Mouse (Mus musculus): ENCODE data around the gene Ier5. TPM values are rescaled to one million over a fixed set of nuclear protein-coding genes. Genes with fewer than 3 reads are reported as not detected.

Gene Ier5
- polyA plus RNA-seq, 1 experiment from 2014 or later: 4.3 TPM

DNA sequence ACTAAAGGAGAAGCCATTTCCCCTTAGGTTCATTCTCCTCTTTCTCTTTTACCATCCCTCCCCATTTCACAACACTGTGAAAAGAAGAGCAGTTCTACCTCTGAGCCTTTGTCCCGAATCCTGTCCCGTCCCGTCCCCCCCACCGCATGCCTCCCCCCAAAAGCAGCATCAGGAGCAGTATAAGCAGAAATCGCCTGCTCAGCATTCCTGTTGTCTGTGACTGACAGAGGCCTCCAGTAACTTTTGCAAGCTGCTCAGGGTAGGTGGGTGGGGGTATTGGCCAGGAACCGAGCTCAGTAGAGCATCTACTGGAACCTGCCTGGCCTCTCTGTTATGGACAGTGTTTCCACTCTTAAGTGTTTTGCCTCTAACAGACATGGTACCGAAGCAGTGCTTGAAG, 26.3 kb downstream of the Ier5 start:
- Histone ChIP-seq H3K27ac (ENCODE audit: low read length) (no peak overlapping the region), H3K4me2 (ENCODE audit: low read depth, low read length) (no peak overlapping the region), H3K27me3 (ENCODE audit: control insufficient read depth, insufficient read depth, low read depth, low read length) (no peaks in the 10 kb centered on the region), H3K4me3 (ENCODE audit: low read length) (no peak overlapping the region), H3K9me3 (ENCODE audit: control insufficient read depth, low read length) (no peaks in the 10 kb centered on the region), H3K4me1 (replicated peaks; ENCODE audit: control insufficient read depth, insufficient read depth, low read length) (peaks cover 36% of the 10 kb centered on the region), H3K9ac (ENCODE audit: low read length) (no peak overlapping the region), H3K36me3 (ENCODE audit: control insufficient read depth, insufficient read depth, low read length) (no peaks in the 10 kb centered on the region)
- WGBS: 36% methylated on average over 7 of the region's 7 CpGs
- no peak for ATAC-seq (ENCODE audit: low read depth)

DNA sequence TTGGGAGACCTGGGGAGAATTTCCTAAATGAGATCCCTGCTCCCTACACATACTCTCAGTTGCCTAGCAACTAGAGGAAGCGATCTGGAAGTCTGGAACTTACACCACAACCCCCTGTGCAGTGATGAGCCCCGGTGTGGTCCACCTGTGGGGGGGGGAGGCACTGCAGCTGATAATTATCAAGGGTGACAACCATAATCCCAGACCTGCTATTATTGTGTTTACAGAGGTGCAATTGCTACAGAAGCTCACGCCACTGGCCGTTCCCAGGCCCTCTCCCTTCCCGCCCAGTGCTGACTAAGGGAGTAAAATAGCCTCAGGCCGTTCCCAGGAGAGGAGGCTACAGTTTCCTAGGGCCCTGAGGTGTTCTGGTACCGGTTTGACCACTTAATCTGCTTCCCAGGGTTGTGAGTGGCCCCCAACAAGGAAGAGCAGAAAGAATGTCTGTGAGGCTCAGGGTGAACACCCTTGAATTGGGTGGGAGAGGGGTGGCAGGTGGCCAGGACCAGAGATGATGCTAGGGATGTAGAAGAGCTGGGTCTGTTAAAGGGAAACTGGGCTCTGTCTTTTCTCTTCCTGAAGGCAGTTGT, 28.1 kb downstream of the Ier5 start:
- no peak overlapping the region for H3K4me2 ChIP-seq (ENCODE audit: low read depth, low read length)
- H3K27me3 ChIP-seq (ENCODE audit: control insufficient read depth, insufficient read depth, low read depth, low read length): no peaks in the 10 kb centered on the region
- H3K36me3 ChIP-seq (ENCODE audit: control insufficient read depth, insufficient read depth, low read length): no peaks in the 10 kb centered on the region
- no peak overlapping the region for H3K4me3 ChIP-seq (ENCODE audit: low read length)
- H3K9ac ChIP-seq (ENCODE audit: low read length): no peak overlapping the region
- H3K9me3 ChIP-seq (ENCODE audit: control insufficient read depth, low read length): no peaks in the 10 kb centered on the region
- WGBS: 35% methylated on average over 7 of the region's 7 CpGs
- H3K4me1 ChIP-seq (replicated peaks; ENCODE audit: control insufficient read depth, insufficient read depth, low read length): peaks cover 29% of the 10 kb centered on the region
- peak; percentile 48 for ATAC-seq (ENCODE audit: low read depth)
- H3K27ac ChIP-seq (ENCODE audit: low read length): no peak overlapping the region

DNA sequence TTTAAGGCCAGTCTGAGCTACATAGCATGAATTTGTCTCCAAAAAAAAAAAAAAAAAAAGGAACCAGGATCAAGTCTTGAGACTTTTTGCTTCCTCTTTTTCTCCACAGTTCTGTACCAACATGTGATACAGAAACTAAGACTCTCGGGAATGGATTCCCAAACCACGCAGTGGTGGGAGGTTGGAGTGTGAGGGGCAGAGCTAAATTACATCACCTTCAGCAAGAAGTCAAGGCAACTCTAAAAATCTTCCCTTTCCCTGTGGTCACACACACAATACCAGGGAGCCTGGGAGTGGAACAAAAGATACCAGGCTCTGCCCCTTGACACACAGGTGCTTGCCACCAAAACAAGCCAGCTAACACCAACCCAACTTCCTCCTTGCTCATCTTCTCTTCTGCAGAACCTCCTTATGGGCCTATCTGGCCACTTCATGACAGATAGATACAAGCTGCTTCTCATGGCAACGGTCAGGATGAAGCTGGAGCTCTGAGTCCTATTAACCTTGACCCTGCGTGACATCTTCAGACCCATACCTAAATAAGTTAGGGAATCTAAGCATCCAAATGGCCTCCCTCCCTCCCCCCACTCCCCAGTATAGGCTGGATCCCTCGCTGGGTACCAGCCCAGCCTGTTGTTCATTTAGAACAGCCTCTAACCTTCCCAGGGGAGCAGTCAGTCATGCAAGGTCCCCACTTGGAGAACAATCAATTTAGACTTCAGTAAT, 28.7 kb downstream of the Ier5 start:
- Histone ChIP-seq H3K4me2 (ENCODE audit: low read depth, low read length) (no peak overlapping the region), H3K36me3 (ENCODE audit: control insufficient read depth, insufficient read depth, low read length) (no peaks in the 10 kb centered on the region), H3K9me3 (ENCODE audit: control insufficient read depth, low read length) (no peaks in the 10 kb centered on the region), H3K27me3 (ENCODE audit: control insufficient read depth, insufficient read depth, low read depth, low read length) (no peaks in the 10 kb centered on the region), H3K4me1 (replicated peaks; ENCODE audit: control insufficient read depth, insufficient read depth, low read length) (peaks cover 29% of the 10 kb centered on the region), H3K9ac (ENCODE audit: low read length) (no peak overlapping the region), H3K27ac (ENCODE audit: low read length) (no peak overlapping the region), H3K4me3 (ENCODE audit: low read length) (no peak overlapping the region)
- no peak for ATAC-seq (ENCODE audit: low read depth)
- WGBS: 65% methylated on average over 5 of the region's 5 CpGs

- Histone ChIP-seq H3K9ac (ENCODE audit: low read length) (no peak overlapping the region), H3K9me3 (ENCODE audit: control insufficient read depth, low read length) (no peaks in the 10 kb centered on the region), H3K27ac (ENCODE audit: low read length) (peak overlapping the region; percentile 44), H3K4me1 (replicated peaks; ENCODE audit: control insufficient read depth, insufficient read depth, low read length) (peaks cover 29% of the 10 kb centered on the region), H3K4me3 (ENCODE audit: low read length) (no peak overlapping the region), H3K36me3 (ENCODE audit: control insufficient read depth, insufficient read depth, low read length) (no peaks in the 10 kb centered on the region), H3K27me3 (ENCODE audit: control insufficient read depth, insufficient read depth, low read depth, low read length) (no peaks in the 10 kb centered on the region), H3K4me2 (ENCODE audit: low read depth, low read length) (no peak overlapping the region)
- 29% methylated on average over 7 of the region's 7 CpGs for WGBS
- ATAC-seq (ENCODE audit: low read depth): peak; percentile 79
Observed at GRCm38 (mm10) chr1:155069696-155070095, 29.7 kb downstream of the Ier5 start.

GRCm38 (mm10) chr1:155066196-155066595, 33.2 kb downstream of the Ier5 start:
- no peaks in the 10 kb centered on the region for H3K36me3 ChIP-seq (ENCODE audit: control insufficient read depth, insufficient read depth, low read length)
- no peak for ATAC-seq (ENCODE audit: low read depth)
- peaks cover 19% of the 10 kb centered on the region for H3K4me1 ChIP-seq (replicated peaks; ENCODE audit: control insufficient read depth, insufficient read depth, low read length)
- H3K27me3 ChIP-seq (ENCODE audit: control insufficient read depth, insufficient read depth, low read depth, low read length): no peaks in the 10 kb centered on the region
- H3K4me2 ChIP-seq (ENCODE audit: low read depth, low read length): no peak overlapping the region
- no peak overlapping the region for H3K27ac ChIP-seq (ENCODE audit: low read length)
- no peak overlapping the region for H3K9ac ChIP-seq (ENCODE audit: low read length)
- no peaks in the 10 kb centered on the region for H3K9me3 ChIP-seq (ENCODE audit: control insufficient read depth, low read length)
- WGBS: 73% methylated on average over 5 of the region's 5 CpGs
- H3K4me3 ChIP-seq (ENCODE audit: low read length): no peak overlapping the region

DNA sequence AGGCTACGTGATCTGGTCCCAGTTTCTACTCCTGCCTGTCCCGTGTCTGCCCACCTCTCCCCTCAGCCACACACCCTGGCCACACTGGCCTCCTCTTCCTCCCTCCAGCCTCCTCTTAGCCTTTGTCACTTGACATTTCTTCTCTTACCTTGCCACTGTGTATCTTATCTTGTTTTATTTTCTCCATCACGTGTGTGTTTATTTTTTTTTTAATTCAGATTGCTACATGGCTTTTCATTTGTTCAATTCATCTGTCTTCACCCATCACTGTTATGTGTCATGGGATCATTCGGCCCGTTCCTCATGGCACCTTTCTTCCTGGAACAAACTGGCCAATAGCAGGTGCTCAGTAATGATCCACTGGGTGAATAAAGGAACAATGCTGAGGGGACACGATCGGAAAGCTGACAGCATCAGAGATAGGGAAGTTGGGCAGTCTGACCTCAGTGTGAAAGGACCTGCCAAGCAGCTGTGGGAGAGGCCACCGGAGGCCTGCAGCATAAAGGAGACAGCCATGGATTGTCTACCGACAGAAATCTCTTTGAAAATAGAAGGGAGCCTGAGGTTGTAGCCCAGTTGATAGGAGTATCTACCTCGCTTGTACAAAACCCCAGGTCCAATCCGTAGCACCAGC, 34.3 kb downstream of the Ier5 start:
- Histone ChIP-seq H3K36me3 (ENCODE audit: control insufficient read depth, insufficient read depth, low read length) (no peaks in the 10 kb centered on the region), H3K4me3 (ENCODE audit: low read length) (no peak overlapping the region), H3K9ac (ENCODE audit: low read length) (no peak overlapping the region), H3K4me1 (replicated peaks; ENCODE audit: control insufficient read depth, insufficient read depth, low read length) (peaks cover 10% of the 10 kb centered on the region), H3K27me3 (ENCODE audit: control insufficient read depth, insufficient read depth, low read depth, low read length) (no peaks in the 10 kb centered on the region), H3K27ac (ENCODE audit: low read length) (no peak overlapping the region), H3K4me2 (ENCODE audit: low read depth, low read length) (no peak overlapping the region), H3K9me3 (ENCODE audit: control insufficient read depth, low read length) (no peaks in the 10 kb centered on the region)
- no peak for ATAC-seq (ENCODE audit: low read depth)
- 62% methylated on average over 11 of the region's 11 CpGs for WGBS

DNA sequence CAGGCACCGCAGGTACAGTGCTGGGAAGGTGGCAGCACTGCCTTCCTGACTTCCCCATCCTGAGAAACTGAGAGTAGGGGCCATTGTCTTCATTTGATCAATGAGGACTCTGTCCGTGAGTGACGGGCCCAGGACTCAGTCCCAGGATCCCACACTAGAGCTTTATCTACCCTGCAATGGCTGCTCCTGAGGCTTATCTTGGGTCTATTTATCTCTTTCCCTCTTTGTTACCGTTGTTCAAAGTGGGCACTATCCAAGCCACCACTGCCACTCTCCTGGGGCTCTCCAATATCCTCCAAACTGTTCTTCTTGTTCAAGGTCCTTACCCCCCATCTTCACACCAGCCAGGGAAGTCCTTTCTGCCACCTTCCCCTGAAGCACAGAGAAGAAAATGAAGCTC, 34.8 kb downstream of the Ier5 start:
- no peak overlapping the region for H3K4me2 ChIP-seq (ENCODE audit: low read depth, low read length)
- no peak for ATAC-seq (ENCODE audit: low read depth)
- peaks cover 10% of the 10 kb centered on the region for H3K4me1 ChIP-seq (replicated peaks; ENCODE audit: control insufficient read depth, insufficient read depth, low read length)
- no peak overlapping the region for H3K27ac ChIP-seq (ENCODE audit: low read length)
- no peak overlapping the region for H3K9ac ChIP-seq (ENCODE audit: low read length)
- no peaks in the 10 kb centered on the region for H3K9me3 ChIP-seq (ENCODE audit: control insufficient read depth, low read length)
- no peaks in the 10 kb centered on the region for H3K27me3 ChIP-seq (ENCODE audit: control insufficient read depth, insufficient read depth, low read depth, low read length)
- 56% methylated on average over 4 of the region's 4 CpGs for WGBS
- H3K36me3 ChIP-seq (ENCODE audit: control insufficient read depth, insufficient read depth, low read length): no peaks in the 10 kb centered on the region
- no peak overlapping the region for H3K4me3 ChIP-seq (ENCODE audit: low read length)

DNA sequence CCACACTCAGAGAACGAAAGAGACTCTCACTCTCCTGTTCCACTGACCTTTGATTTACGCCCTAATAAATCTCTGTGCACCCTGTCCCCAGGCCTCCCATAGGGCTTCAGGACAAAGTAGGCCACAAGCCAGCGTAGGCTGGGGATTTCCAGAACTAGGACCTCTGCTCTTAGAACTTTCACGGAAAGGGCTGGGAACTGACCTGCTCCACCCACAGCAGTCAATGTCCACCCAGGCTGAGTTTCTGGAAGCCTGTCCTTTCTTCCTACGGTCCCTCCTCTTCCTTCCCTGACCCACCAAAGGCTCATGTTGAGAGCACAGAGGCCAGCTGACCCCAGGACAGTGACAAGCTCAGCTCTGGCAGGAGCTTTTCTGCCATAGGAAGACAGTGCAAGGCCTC, 35.3 kb downstream of the Ier5 start:
- Histone ChIP-seq H3K27me3 (ENCODE audit: control insufficient read depth, insufficient read depth, low read depth, low read length) (no peaks in the 10 kb centered on the region), H3K36me3 (ENCODE audit: control insufficient read depth, insufficient read depth, low read length) (no peaks in the 10 kb centered on the region), H3K4me3 (ENCODE audit: low read length) (no peak overlapping the region), H3K27ac (ENCODE audit: low read length) (no peak overlapping the region), H3K9ac (ENCODE audit: low read length) (0 out of 2 replicates have a peak overlapping the region, but pooled peaks have one; percentile 5), H3K9me3 (ENCODE audit: control insufficient read depth, low read length) (no peaks in the 10 kb centered on the region), H3K4me1 (replicated peaks; ENCODE audit: control insufficient read depth, insufficient read depth, low read length) (peaks cover 7% of the 10 kb centered on the region), H3K4me2 (ENCODE audit: low read depth, low read length) (no peak overlapping the region)
- WGBS: 70% methylated on average over 5 of the region's 5 CpGs
- no peak for ATAC-seq (ENCODE audit: low read depth)

DNA sequence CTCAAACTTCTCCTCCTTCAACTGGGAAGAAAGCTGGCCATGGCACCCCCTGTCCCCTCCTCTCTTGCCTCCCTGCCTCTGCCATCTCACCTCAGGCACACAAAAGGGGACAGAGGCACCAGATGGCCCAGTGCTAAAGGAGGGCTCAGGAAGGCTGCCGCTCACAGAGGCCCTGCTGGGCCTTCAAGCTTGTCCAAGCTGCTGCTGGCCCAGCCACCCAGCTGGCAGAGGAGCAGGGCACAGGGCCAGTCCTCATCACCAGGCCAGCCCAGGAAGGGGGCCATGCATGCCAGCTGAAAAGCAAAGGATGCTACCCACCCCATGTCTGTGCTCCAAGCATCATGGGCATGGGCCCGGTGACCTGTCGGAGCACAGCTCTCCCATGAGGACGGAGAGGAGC, 36.5 kb downstream of the Ier5 start:
- Histone ChIP-seq H3K9ac (ENCODE audit: low read length) (no peak overlapping the region), H3K4me2 (ENCODE audit: low read depth, low read length) (no peak overlapping the region), H3K27ac (ENCODE audit: low read length) (no peak overlapping the region), H3K4me1 (replicated peaks; ENCODE audit: control insufficient read depth, insufficient read depth, low read length) (peaks cover 6% of the 10 kb centered on the region), H3K4me3 (ENCODE audit: low read length) (no peak overlapping the region), H3K27me3 (ENCODE audit: control insufficient read depth, insufficient read depth, low read depth, low read length) (no peaks in the 10 kb centered on the region), H3K36me3 (ENCODE audit: control insufficient read depth, insufficient read depth, low read length) (no peaks in the 10 kb centered on the region), H3K9me3 (ENCODE audit: control insufficient read depth, low read length) (no peaks in the 10 kb centered on the region)
- ATAC-seq (ENCODE audit: low read depth): no peak
- WGBS: 93% methylated on average over 4 of the region's 4 CpGs
